Comparison of ENCODE assay signal across 18 mouse cellular contexts in the genomic region with DNA sequence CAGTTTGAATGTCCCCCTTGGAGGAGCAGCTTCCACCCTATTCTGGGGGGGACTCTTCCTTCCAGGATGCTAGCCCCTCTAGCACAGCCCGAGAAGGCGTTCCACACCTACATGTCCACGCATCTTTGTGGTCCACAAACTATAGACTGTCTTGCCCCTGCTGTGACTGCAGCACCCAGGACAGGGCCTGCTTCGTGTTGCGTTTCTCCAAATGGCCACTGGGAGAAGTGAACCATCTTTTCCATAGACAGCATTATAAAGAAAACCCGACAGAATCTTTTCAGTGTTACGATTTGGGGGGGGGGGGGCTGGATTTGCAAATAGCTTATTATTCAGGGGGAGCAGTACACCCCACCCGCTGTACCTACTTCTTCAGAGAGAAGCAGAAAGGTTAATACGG. TPM values are rescaled to one million over a fixed set of nuclear protein-coding genes. Genes with fewer than 3 reads are reported as not detected.
DNase-seq lines count a peak whose midpoint lies in the region; ATAC-seq and TF ChIP-seq lines count a peak whose summit lies in the region.
"Had no signal": no experiment of that assay in that cellular context is flagged by ENCODE, and none has a peak within 500 bp of the region (broad histone marks: within the 10 kb centered on the region; RNA-seq: fewer than 3 reads in every experiment).

No protein-coding gene starts in this region.

- ATAC-seq in forebrain, embryonic 14.5 days = 0 out of 2 replicates have a peak, but pooled peaks have one; percentile 15
- no peak for ATAC-seq in forebrain, embryonic 11.5 days (replicated peaks; ENCODE audit: low FRiP score)
- ATAC-seq: forebrain, embryonic 16.5 days had no signal

- no peak for DNase-seq in forebrain, embryonic 14.5 days (ENCODE audit: low spot score)
- DNase-seq in forebrain, embryonic 11.5 days (ENCODE audit: low spot score) = no peak
- DNase-seq in layer of hippocampus, adult 2 months (ENCODE audit: low spot score in 2 of 2) = no peak
- DNase-seq in layer of hippocampus, adult 8-10 months (ENCODE audit: low spot score in 2 of 2) = no peak
- peak; percentile 15 for DNase-seq in right cerebral cortex, postnatal 4 days
- DNase-seq in right cerebral cortex, adult 18-20 months = no peak
- DNase-seq in left cerebral cortex, adult 8-10 months (ENCODE audit: low spot score in 2 of 2) = no peak
- DNase-seq: cerebellum, adult 9-11 months; gastrocnemius, adult 2 months; kidney, adult 18-20 months; kidney, postnatal 36 days; left cerebral cortex, postnatal 4 days; thymus, postnatal 36 days had no signal

- peak; percentile 50 for TF ChIP-seq CTCF in layer of hippocampus, adult 2 months (conservative IDR thresholded peaks at IDR 0.05)

- H3K4me1 ChIP-seq in forebrain, embryonic 14.5 days (ENCODE audit: control insufficient read depth, insufficient read depth, low read length) = peaks cover 11% of the 10 kb centered on the region
- H3K4me1 ChIP-seq in forebrain, embryonic 11.5 days (replicated peaks; ENCODE audit: control insufficient read depth, insufficient read depth, low read length) = 0 out of 2 replicates have a peak, but pooled peaks cover under 1% of the 10 kb centered on the region

- no peak overlapping the region for H3K27ac ChIP-seq in forebrain, embryonic 14.5 days (ENCODE audit: low read depth, low read length)
- no peak overlapping the region for H3K27ac ChIP-seq in forebrain, embryonic 11.5 days (ENCODE audit: low read depth, low read length)
- no peak overlapping the region for H3K27ac ChIP-seq in layer of hippocampus, adult 2 months
- H3K27ac ChIP-seq: gastrocnemius, adult 2 months; hindbrain, embryonic 15.5 days; lung, embryonic 15.5 days had no signal

- no peak overlapping the region for H3K4me3 ChIP-seq in forebrain, embryonic 14.5 days (ENCODE audit: low read depth, low read length)
- no peak overlapping the region for H3K4me3 ChIP-seq in forebrain, embryonic 11.5 days (ENCODE audit: low read depth, low read length)
- H3K4me3 ChIP-seq in layer of hippocampus, adult 2 months = no peak overlapping the region
- H3K4me3 ChIP-seq: gastrocnemius, adult 2 months; hindbrain, embryonic 15.5 days; lung, embryonic 15.5 days had no signal

- no peak overlapping the region for H3K9ac ChIP-seq in forebrain, embryonic 14.5 days (ENCODE audit: low read length)
- H3K9ac ChIP-seq in forebrain, embryonic 11.5 days (ENCODE audit: low read length) = no peak overlapping the region
- H3K9ac ChIP-seq: hindbrain, embryonic 15.5 days; lung, embryonic 15.5 days had no signal

- WGBS in forebrain, embryonic 14.5 days = 25% methylated on average over 9 of the region's 9 CpGs
- WGBS in forebrain, embryonic 11.5 days = 44% methylated on average over 9 of the region's 9 CpGs

- no peaks in the 10 kb centered on the region for H3K27me3 ChIP-seq in forebrain, embryonic 14.5 days (replicated peaks; ENCODE audit: control insufficient read depth, insufficient read depth, low read length)
- no peaks in the 10 kb centered on the region; the same call in none of the 2 replicates for H3K27me3 ChIP-seq in forebrain, embryonic 11.5 days (ENCODE audit: control insufficient read depth, insufficient read depth, low read length)
- H3K27me3 ChIP-seq: lung, embryonic 15.5 days had no signal

- no peaks in the 10 kb centered on the region for H3K36me3 ChIP-seq in forebrain, embryonic 14.5 days (ENCODE audit: control insufficient read depth, insufficient read depth, low read length)
- no peaks in the 10 kb centered on the region for H3K36me3 ChIP-seq in forebrain, embryonic 11.5 days (ENCODE audit: control insufficient read depth, insufficient read depth, low read length)
- H3K36me3 ChIP-seq: hindbrain, embryonic 15.5 days; lung, embryonic 15.5 days had no signal

- H3K4me2 ChIP-seq in forebrain, embryonic 14.5 days (ENCODE audit: low read length) = no peak overlapping the region
- H3K4me2 ChIP-seq in forebrain, embryonic 11.5 days (ENCODE audit: low read depth, low read length, severe bottlenecking) = no peak overlapping the region
- H3K4me2 ChIP-seq: hindbrain, embryonic 15.5 days; lung, embryonic 15.5 days had no signal

- H3K9me3 ChIP-seq in forebrain, embryonic 14.5 days (replicated peaks; ENCODE audit: control insufficient read depth, low read length) = no peaks in the 10 kb centered on the region
- no peaks in the 10 kb centered on the region for H3K9me3 ChIP-seq in forebrain, embryonic 11.5 days (ENCODE audit: control insufficient read depth, low read length)
- H3K9me3 ChIP-seq: hindbrain, embryonic 15.5 days; lung, embryonic 15.5 days had no signal

RNA-seq across cellular contexts. Expression of a gene that starts 36.5 kb away (rescaled TPM):
- polyA plus RNA-seq in forebrain, embryonic 14.5 days (2014; fragmentation: Nextera tagmentation; extraction: Ambion mirVana) = 1.1 and 1.6 TPM in 2 replicates
- polyA plus RNA-seq in forebrain, embryonic 11.5 days (2014; fragmentation: Nextera tagmentation; extraction: Ambion mirVana) = 0.98 and 1.9 TPM in 2 replicates
- 1 to 10 TPM; 1.5 to 1.9 TPM for total RNA-seq in layer of hippocampus, adult 2 months (2021)
- total RNA-seq in layer of hippocampus, adult 8-10 months (2022) = 1 to 10 TPM; 1.8 to 2.2 (median 1.9) TPM
- total RNA-seq in left cerebral cortex, adult 8-10 months (2022) = 1 to 10 TPM; 2.2 to 3.0 (median 2.7) TPM
- total RNA-seq: gastrocnemius, adult 2 months; liver, adult 2 months; megakaryocyte, adult 5-6 weeks had no signal
- polyA plus RNA-seq: liver, adult 2 months had no signal

RNA-seq across cellular contexts. Expression of a gene that starts 36.8 kb away (rescaled TPM):
- polyA plus RNA-seq in forebrain, embryonic 14.5 days (2014; fragmentation: Nextera tagmentation; extraction: Ambion mirVana) = 21.8 and 33.0 TPM in 2 replicates
- 6.5 and 7.4 TPM in 2 replicates for polyA plus RNA-seq in forebrain, embryonic 11.5 days (2014; fragmentation: Nextera tagmentation; extraction: Ambion mirVana)
- total RNA-seq in layer of hippocampus, adult 2 months (2021) = 100 to 1,000 TPM; 239 to 246 TPM
- 100 to 1,000 TPM; 203 to 270 (median 244) TPM for total RNA-seq in layer of hippocampus, adult 8-10 months (2022)
- total RNA-seq in left cerebral cortex, adult 8-10 months (2022) = 100 to 1,000 TPM; 180 to 214 (median 195) TPM
